In the genomic region with DNA sequence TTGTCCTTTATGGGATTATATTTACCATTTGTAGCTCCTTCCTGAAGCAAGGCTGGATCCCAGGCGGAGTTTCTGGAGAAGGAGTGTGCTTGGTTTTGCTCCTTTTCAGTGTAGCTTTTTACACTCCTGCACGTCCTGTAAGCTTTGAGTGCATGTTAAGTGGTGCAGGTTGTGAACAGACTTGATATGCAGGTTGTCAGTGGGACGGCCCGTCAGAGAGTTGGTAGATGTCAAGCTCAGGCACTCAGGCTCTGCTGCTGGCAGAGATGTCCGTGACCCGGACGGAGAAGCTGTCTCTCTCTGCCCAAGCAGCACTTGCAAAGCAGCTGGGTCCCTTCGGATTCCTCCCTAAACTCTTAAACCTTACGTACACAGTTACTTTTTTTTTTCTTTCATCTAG, we compare ENCODE assay signal across 17 mouse cellular contexts. TPM values are rescaled to one million over a fixed set of nuclear protein-coding genes. Genes with fewer than 3 reads are reported as not detected.
A peak's percentile ranks its signal among the peaks of the same experiment; 100 is the strongest.
DNase-seq lines count a peak whose midpoint lies in the region; ATAC-seq and TF ChIP-seq lines count a peak whose summit lies in the region.
"Had no signal": no experiment of that assay in that cellular context is flagged by ENCODE, and none has a peak within 500 bp of the region (broad histone marks: within the 10 kb centered on the region; RNA-seq: fewer than 3 reads in every experiment).

No protein-coding gene starts in this region.

- ATAC-seq in heart, embryonic 13.5 days (ENCODE audit: extremely low read depth, insufficient number of reproducible peaks, low FRiP score, low TSS enrichment), result no peak
- ATAC-seq in heart, postnatal 0 days (ENCODE audit: insufficient read depth, low read depth), result no peak
- ATAC-seq in heart, embryonic 11.5 days (replicated peaks; ENCODE audit: insufficient number of reproducible peaks, low FRiP score, low TSS enrichment), result no peak
- ATAC-seq in midbrain, embryonic 11.5 days (ENCODE audit: low FRiP score), result no peak
- ATAC-seq: forebrain, embryonic 13.5 days; forebrain, postnatal 0 days; intestine, embryonic 16.5 days had no signal

- no peaks in the 10 kb centered on the region for H3K27me3 ChIP-seq in heart, embryonic 13.5 days (replicated peaks)
- no peaks in the 10 kb centered on the region for H3K27me3 ChIP-seq in heart, postnatal 0 days (ENCODE audit: control insufficient read depth, insufficient read depth, low read length)
- no peaks in the 10 kb centered on the region for H3K27me3 ChIP-seq in heart, embryonic 11.5 days (ENCODE audit: control insufficient read depth, insufficient read depth, low read length)
- no peaks in the 10 kb centered on the region for H3K27me3 ChIP-seq in midbrain, embryonic 11.5 days (ENCODE audit: control insufficient read depth, insufficient read depth, low read length)
- no peaks in the 10 kb centered on the region for H3K27me3 ChIP-seq in midbrain, embryonic 10.5 days (ENCODE audit: low read depth, poor library complexity, severe bottlenecking)
- H3K27me3 ChIP-seq: forebrain, embryonic 13.5 days; hindbrain, embryonic 15.5 days had no signal

- no peak for DNase-seq in heart, postnatal 25 days (ENCODE audit: low spot score)
- DNase-seq in heart, postnatal 0 days (ENCODE audit: low spot score), result peak; percentile 43
- DNase-seq in midbrain, embryonic 11.5 days (ENCODE audit: low spot score, missing footprints), result peak; percentile 31
- DNase-seq in midbrain, embryonic 10.5 days (ENCODE audit: low spot score), result no peak
- DNase-seq: adrenal gland, adult 2 months; adrenal gland, postnatal 25 days; cerebellum, adult 2 months; cerebellum, postnatal 10 days; forebrain, postnatal 0 days; gastrocnemius, postnatal 14 days; heart, postnatal 10 days had no signal

- no peak overlapping the region for H3K9ac ChIP-seq in heart, embryonic 13.5 days
- H3K9ac ChIP-seq in heart, postnatal 0 days (replicated peaks; ENCODE audit: low read depth, low read length), result no peak overlapping the region
- no peak overlapping the region for H3K9ac ChIP-seq in heart, embryonic 11.5 days (ENCODE audit: low read depth, low read length)
- no peak overlapping the region for H3K9ac ChIP-seq in midbrain, embryonic 11.5 days (ENCODE audit: low read length)
- H3K9ac ChIP-seq: forebrain, embryonic 13.5 days; forebrain, postnatal 0 days; hindbrain, embryonic 15.5 days had no signal

- H3K4me1 ChIP-seq in heart, embryonic 13.5 days, result peaks cover 49% of the 10 kb centered on the region
- H3K4me1 ChIP-seq in heart, postnatal 0 days (ENCODE audit: control insufficient read depth, insufficient read depth), result peaks cover 19% of the 10 kb centered on the region
- H3K4me1 ChIP-seq in heart, embryonic 11.5 days (ENCODE audit: control insufficient read depth, insufficient read depth, low read length), result peaks cover 11% of the 10 kb centered on the region
- no peaks in the 10 kb centered on the region for H3K4me1 ChIP-seq in midbrain, embryonic 11.5 days (ENCODE audit: control insufficient read depth, insufficient read depth, low read length)
- H3K4me1 ChIP-seq in midbrain, embryonic 10.5 days, result peaks cover 6% of the 10 kb centered on the region; the same call in 1 of the 2 replicates
- H3K4me1 ChIP-seq: hindbrain, embryonic 15.5 days had no signal

- peak overlapping the region; percentile 46 for H3K4me2 ChIP-seq in heart, embryonic 13.5 days
- H3K4me2 ChIP-seq in heart, postnatal 0 days (ENCODE audit: low read depth, low read length), result peak overlapping the region; percentile 30; the same call in 1 of the 2 replicates
- H3K4me2 ChIP-seq in heart, embryonic 11.5 days, result no peak overlapping the region
- no peak overlapping the region for H3K4me2 ChIP-seq in midbrain, embryonic 11.5 days
- H3K4me2 ChIP-seq: forebrain, embryonic 13.5 days; hindbrain, embryonic 15.5 days had no signal

- no peak for TF ChIP-seq EP300 in heart, postnatal 0 days (IDR thresholded peaks at IDR 0.05; ENCODE audit: low read depth)

- H3K36me3 ChIP-seq in heart, embryonic 13.5 days, result peaks cover 64% of the 10 kb centered on the region
- peaks cover 40% of the 10 kb centered on the region for H3K36me3 ChIP-seq in heart, postnatal 0 days (replicated peaks; ENCODE audit: control insufficient read depth, insufficient read depth, low read length)
- H3K36me3 ChIP-seq in heart, embryonic 11.5 days (ENCODE audit: control insufficient read depth, insufficient read depth, low read length), result peaks cover 4% of the 10 kb centered on the region; the same call in 1 of the 2 replicates
- no peaks in the 10 kb centered on the region for H3K36me3 ChIP-seq in midbrain, embryonic 11.5 days (ENCODE audit: control insufficient read depth, insufficient read depth, low read length)
- H3K36me3 ChIP-seq in midbrain, embryonic 10.5 days, result peaks cover 55% of the 10 kb centered on the region

- no peak overlapping the region for H3K4me3 ChIP-seq in heart, embryonic 13.5 days
- H3K4me3 ChIP-seq in heart, postnatal 0 days (ENCODE audit: low read depth, low read length), result no peak overlapping the region
- H3K4me3 ChIP-seq in heart, embryonic 11.5 days (ENCODE audit: low read depth, low read length), result no peak overlapping the region
- H3K4me3 ChIP-seq in midbrain, embryonic 11.5 days (ENCODE audit: low read depth, low read length), result no peak overlapping the region
- no peak overlapping the region for H3K4me3 ChIP-seq in midbrain, embryonic 10.5 days
- H3K4me3 ChIP-seq: embryonic facial prominence, embryonic 10.5 days; forebrain, embryonic 13.5 days; hindbrain, embryonic 15.5 days had no signal

- no peak for TF ChIP-seq CTCF in heart, postnatal 0 days (IDR thresholded peaks at IDR 0.05; ENCODE audit: low read depth)

- WGBS in heart, embryonic 13.5 days, result 52% methylated on average over 9 of the region's 9 CpGs
- WGBS in heart, postnatal 0 days, result 50% methylated on average over 9 of the region's 9 CpGs
- WGBS in heart, embryonic 11.5 days (ENCODE audit: insufficient replicate concordance), result 59% methylated on average over 9 of the region's 9 CpGs
- 89% methylated on average over 9 of the region's 9 CpGs for WGBS in midbrain, embryonic 11.5 days
- whole genome bisulfite sequencing in midbrain, embryonic 10.5 days, result 85% methylated on average over 9 of the region's 9 CpGs

- H3K9me3 ChIP-seq in heart, embryonic 13.5 days, result no peaks in the 10 kb centered on the region
- no peaks in the 10 kb centered on the region for H3K9me3 ChIP-seq in heart, postnatal 0 days (replicated peaks; ENCODE audit: control insufficient read depth, low read length)
- no peaks in the 10 kb centered on the region for H3K9me3 ChIP-seq in heart, embryonic 11.5 days (replicated peaks; ENCODE audit: control insufficient read depth, low read length)
- no peaks in the 10 kb centered on the region for H3K9me3 ChIP-seq in midbrain, embryonic 11.5 days (ENCODE audit: control insufficient read depth, low read length)
- no peaks in the 10 kb centered on the region for H3K9me3 ChIP-seq in midbrain, embryonic 10.5 days (replicated peaks)
- H3K9me3 ChIP-seq: embryonic facial prominence, embryonic 10.5 days; forebrain, embryonic 13.5 days; hindbrain, embryonic 15.5 days had no signal

- intact Hi-C loops in heart, postnatal 25 days (cut with DNase I), result no loop called here

- H3K27ac ChIP-seq in heart, embryonic 13.5 days (replicated peaks), result peak overlapping the region; percentile 24; the same call in 1 of the 2 replicates
- no peak overlapping the region for H3K27ac ChIP-seq in heart, postnatal 0 days (ENCODE audit: low read depth)
- no peak overlapping the region for H3K27ac ChIP-seq in heart, embryonic 11.5 days (ENCODE audit: low read depth, low read length)
- H3K27ac ChIP-seq in midbrain, embryonic 11.5 days (ENCODE audit: low read depth, low read length), result no peak overlapping the region
- no peak overlapping the region for H3K27ac ChIP-seq in midbrain, embryonic 10.5 days (replicated peaks)
- H3K27ac ChIP-seq: embryonic facial prominence, embryonic 10.5 days; forebrain, embryonic 13.5 days; hindbrain, embryonic 15.5 days had no signal

RNA-seq across cellular contexts. Expression of a gene that starts 22.1 kb away (rescaled TPM):
- 6.9 and 7.1 TPM in 2 replicates for polyA plus RNA-seq in heart, embryonic 13.5 days (2015; fragmentation: Nextera tagmentation; extraction: Ambion mirVana)
- total RNA-seq in heart, postnatal 25 days (2021), result 10 to 100 TPM; 14.4 to 15.1 TPM
- total RNA-seq in heart, postnatal 0 days (2014; rRNA removed; ENCODE audit: low replicate concordance), result 19.2 and 35.3 TPM in 2 replicates
- polyA plus RNA-seq in heart, postnatal 0 days (2015; fragmentation: Nextera tagmentation; extraction: Ambion mirVana), result 6.2 TPM in 2 replicates
- polyA plus RNA-seq in heart, embryonic 11.5 days (2014; fragmentation: Nextera tagmentation; extraction: Ambion mirVana), result 10.7 and 14.8 TPM in 2 replicates
- polyA plus RNA-seq in midbrain, embryonic 11.5 days (2014; fragmentation: Nextera tagmentation; extraction: Ambion mirVana), result 12.8 and 12.9 TPM in 2 replicates
- 9.8 and 9.9 TPM in 2 replicates for polyA plus RNA-seq in midbrain, embryonic 10.5 days (2016; fragmentation: Nextera tagmentation; extraction: Ambion mirVana)

Comparison
In these comparisons a context has a peak if more than half of its experiments do, and no peak if none do; other contexts are left out.
1. H3K4me2 ChIP-seq: peak in heart, embryonic 13.5 days (single experiment) and heart, postnatal 0 days (single experiment); none in heart, embryonic 11.5 days (single experiment) and midbrain, embryonic 11.5 days (single experiment).
2. DNase-seq: peak in heart, postnatal 0 days (single experiment) and midbrain, embryonic 11.5 days (single experiment); none in heart, postnatal 25 days (single experiment) and midbrain, embryonic 10.5 days (single experiment).